Mouse (Mus musculus) E14TG2a.4 (cell line): Measurements from ENCODE around the gene Smoc2.

ENCODE experiments used
- CTCF ChIP-seq: conservative IDR thresholded peaks from 2 replicates; pipeline ENCODE4 v1.5.1; 2014; ENCODE audit warnings: low read length
- NANOG ChIP-seq: IDR thresholded peaks from 2 replicates; pipeline ENCODE4 v1.6.1; 2014; ENCODE audit warnings: borderline replicate concordance, low read length, mixed read lengths

DNA sequence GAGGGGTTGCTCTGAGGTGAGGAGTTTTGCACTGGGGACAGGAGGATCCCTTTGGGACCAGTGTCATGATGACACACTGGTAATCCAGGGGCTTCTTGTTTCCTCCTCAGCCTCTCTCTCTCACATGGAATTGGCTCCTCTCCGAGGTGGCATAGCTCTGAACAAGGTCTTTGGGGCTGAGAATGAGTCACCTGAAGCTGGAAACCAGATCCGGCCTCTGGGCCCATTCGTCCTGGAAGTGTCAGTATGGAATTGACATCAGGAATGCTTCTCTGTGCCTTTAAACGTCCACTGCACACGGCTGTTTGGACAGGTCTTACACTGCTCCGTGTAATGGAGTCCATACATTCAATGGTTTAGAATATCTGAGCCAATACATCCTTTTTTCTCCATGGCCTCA is 42.2 kb upstream of the Smoc2 start:
- no peak for TF ChIP-seq CTCF
- no peak for TF ChIP-seq NANOG
